Mouse (Mus musculus) liver, adult (tissue): ENCODE measurements around the gene Socs3.

Source experiments
- GATA4 ChIP-seq: IDR thresholded peaks from 2 replicates; pipeline ENCODE4 v1.6.1; 2014; ENCODE audit warnings: mild to moderate bottlenecking, low read length; ENCODE audit not compliant: insufficient replicate concordance

Socs3 gene

DNA sequence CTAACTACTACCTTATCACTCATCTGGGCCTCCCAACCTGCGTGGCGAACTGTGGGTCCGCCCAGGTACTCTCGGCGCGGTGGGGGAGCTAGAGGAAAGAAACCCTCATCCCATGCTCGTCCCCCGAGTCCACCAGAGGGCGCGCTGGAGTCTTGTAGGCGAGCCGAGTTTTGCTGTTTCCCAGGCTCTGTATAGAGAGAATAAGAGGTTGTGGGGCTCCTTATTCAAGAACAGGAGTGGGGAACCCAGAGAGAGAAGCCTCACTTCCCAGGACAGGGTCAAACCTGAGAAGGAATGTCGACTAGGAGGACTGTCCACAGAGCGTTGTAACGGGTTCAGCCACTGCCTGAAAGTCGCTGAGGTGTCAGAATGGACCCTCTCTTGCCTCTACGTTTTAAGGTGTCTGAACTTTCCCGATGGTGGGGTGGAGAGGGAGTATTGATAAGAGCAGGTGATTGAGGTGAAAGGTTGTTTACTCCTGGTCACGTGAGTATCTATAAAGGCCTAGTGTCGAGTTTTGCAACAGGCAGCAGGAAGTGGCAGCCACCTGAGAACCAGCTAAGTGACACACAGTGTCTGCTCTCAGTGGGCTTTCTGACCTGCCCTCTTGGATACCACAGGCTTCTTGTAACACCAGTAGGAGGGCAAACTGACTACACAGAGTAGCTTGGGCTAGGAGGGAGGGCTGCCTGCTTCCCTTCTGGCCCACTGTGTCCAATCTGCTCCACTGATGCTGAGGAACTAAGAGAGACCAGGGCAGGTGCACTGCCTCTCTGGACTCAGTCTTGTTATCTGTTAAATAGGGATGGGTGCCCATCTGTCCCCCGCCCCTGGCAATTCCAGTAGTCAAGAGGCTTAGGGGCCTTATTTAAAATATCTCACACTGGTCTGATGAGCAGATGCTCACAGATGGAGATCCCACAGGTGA lies at the start of gene Socs3:
Gene Socs3 (minus strand): TSS at position 103 of the 928 bp plus-strand sequence.
- no peak for TF ChIP-seq GATA4

- TF ChIP-seq GATA4 = no peak
These were observed 48.5 kb upstream of the Socs3 start for GRCm38 (mm10) chr11:118018328-118018727.

DNA sequence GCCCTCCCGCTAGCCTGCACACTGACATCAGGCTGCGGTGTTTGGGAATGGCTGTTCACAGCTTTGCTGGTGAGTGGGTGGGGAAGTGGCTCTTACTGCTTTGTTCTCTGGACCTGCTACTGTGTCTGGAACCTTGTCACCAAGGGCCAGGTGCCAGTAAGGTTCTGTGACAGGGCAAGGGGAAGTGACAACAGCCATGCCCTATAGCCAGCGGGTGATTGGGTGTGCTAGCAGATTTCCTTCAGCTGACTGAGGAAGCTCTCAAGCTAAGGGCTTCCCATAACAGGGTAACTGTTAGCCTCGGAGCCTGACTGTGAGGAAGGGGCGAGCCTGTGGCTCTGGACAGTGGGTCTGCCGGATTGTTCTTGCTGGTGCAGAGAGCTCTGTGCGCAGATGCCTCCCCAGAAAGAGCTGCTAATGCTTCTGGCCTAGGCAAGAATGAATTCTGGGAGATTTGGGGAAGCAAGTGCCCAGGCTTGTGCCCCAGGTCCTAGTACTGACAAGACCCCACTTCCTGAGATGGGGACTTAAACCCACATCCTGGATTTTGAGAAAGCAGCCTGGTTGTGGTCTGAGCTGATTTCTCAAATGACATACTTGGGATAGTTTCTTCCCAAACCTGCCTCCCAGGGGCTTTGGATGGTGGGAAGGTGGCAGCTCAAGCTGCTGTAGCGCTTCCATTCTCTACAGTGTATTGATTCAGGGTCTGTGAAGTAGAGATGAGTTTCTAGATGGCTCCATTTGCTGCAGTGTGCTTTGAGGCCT lies 45.7 kb upstream of the Socs3 start:
- TF ChIP-seq GATA4 = no peak

- TF ChIP-seq GATA4 = no peak
These were observed 44.6 kb upstream of the Socs3 start for GRCm38 (mm10) chr11:118014391-118014995.

- TF ChIP-seq GATA4 = no peak
These were observed 43.5 kb upstream of the Socs3 start for GRCm38 (mm10) chr11:118013339-118013738.

DNA sequence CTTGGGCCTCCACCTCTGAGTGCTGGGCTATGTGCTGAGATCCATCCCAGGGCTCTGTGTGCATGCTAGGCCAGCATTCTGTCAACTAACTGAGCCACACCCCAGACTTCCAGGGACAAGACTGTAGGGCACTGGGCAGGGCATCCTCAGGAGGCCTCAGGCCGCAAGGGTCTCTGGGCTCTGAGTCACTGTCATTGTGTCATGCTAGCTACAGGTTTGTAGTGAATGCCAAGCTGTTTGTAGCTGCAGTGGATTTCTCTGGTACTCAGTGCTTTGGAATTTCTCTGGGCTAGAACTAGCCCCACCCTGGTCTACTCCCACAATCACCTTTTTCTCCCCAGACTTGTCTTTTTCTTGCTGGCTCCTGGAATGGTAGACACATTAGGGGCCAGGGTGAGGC lies 42.7 kb upstream of the Socs3 start:
- no peak for TF ChIP-seq GATA4

- TF ChIP-seq GATA4 = no peak
These were observed 40.2 kb upstream of the Socs3 start for GRCm38 (mm10) chr11:118009865-118010571.

- no peak for TF ChIP-seq GATA4
These were observed 39.0 kb upstream of the Socs3 start for GRCm38 (mm10) chr11:118008843-118009242.

DNA sequence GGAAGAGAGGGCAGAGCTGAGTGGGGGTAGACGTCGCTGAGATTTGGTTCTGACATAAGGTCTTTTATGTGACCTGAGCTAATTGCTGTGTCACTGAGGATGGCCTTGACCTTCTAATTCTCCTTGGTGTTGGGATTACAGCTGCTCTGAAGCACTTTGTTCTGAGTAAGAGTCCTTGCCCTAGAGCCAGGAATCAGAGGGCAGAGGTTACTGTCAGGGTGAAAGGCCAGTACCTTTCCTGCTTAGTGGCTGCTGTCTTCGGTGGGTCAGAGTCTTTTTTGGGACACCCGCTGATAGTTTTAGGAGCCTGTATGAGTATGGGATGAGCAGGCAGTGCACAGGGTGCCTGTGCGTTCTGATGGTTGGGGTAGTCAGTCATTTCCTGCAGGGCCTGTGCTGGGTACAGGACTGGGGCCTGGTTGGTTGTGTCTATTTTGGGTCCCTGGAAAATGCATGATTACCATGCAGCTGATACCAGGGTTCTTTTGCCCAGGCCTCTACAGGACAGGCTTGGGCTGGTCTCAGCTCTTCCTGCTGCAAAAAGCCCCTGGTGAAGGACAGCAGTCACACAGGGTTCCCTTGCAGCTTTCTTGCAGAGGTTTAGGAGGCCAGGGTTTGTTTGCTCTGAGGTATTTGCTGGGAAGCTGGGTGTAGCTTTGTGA lies 38.4 kb upstream of the Socs3 start:
- no peak for TF ChIP-seq GATA4

DNA sequence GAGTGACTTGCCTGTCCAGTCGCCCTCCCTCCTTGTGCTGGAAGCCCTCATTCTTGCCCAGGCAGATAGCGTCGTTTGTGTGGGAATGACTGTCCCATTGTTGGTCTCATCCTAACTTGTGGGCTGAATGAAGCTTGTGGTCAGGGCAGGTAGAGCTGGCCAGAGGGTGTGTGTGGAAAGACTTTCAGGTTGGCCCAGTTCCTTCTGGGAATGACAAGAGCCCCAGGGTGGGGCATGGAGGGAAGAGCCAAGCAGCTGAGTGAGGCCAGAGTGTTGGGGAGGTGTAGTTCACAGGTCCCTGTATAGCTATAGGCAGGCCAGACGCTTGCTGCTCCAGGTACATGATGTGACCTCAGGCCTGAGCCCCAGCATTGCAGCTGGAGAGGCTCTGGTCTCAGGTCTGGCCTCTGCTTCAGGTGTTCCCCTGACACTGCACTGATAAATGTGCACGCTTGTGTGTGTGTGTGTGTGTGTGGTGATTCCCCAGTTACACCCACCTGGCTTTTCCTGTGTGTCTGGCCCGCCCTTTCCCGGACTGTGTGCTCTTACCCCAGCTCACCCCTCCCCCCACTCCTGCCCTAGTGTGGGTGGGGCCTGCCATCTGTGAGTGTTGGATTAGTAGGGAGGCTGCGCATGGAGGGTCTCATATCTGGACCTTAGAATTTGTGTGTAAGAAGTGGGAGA lies 37.8 kb upstream of the Socs3 start:
- no peak for TF ChIP-seq GATA4

DNA sequence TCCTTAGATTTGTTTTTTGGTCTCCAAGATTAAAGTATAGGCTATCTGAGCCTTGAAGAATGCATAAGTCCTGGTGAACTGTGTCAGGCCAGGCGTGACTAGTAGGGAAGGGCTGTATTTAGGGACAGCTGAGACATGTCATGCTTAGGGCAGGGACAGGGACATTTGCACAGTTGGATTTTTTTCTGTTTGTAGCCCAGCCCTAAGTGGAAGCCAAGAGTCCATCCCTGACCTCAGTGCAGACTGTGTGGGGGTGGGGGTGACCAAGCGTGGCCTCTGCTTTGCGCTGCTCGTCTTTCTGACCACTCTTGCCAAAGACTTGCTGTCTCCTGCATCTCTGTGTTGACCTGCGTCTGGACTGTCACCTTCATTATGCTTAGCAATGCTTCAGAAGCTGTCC lies 34.4 kb upstream of the Socs3 start:
- TF ChIP-seq GATA4 = no peak

GRCm38 (mm10) chr11:118003718-118004117 lies 33.9 kb upstream of the Socs3 start:
- TF ChIP-seq GATA4 = no peak

DNA sequence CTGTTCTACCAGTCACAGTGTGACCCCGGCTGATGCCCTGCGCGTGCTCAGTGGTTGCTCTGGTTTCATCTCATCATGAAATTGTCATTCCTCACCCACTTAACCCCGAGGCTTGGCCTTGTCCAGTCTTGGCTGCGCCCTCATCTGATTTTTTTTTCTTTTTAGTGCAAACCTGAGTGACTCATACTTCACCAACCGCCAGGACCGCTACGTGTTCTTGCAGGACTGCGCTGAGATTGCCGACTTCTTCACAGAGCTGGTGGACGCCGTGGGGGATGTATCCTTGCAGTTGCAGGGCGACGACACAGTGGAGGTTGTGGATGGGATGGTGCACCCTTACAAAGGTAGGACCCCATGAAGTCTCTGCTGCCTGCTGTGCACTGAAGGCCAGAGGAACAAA lies 33.3 kb upstream of the Socs3 start:
- TF ChIP-seq GATA4 = no peak
